12 mouse cellular contexts compared by ENCODE assay signal in genomic region chr1:163310023-163310754, GRCm38 (mm10). TPM values are rescaled to one million over a fixed set of nuclear protein-coding genes. Genes with fewer than 3 reads are reported as not detected.
DNase-seq lines count a peak whose midpoint lies in the region; ATAC-seq lines count a peak whose summit lies in the region.
"Had no signal": no experiment of that assay in that cellular context is flagged by ENCODE, and none has a peak within 500 bp of the region (broad histone marks: within the 10 kb centered on the region; RNA-seq: fewer than 3 reads in every experiment).

No protein-coding gene starts in this region.

- no peak for ATAC-seq in heart, embryonic 14.5 days (ENCODE audit: insufficient number of reproducible peaks, insufficient read depth, low FRiP score, low read depth)
- ATAC-seq in embryonic facial prominence, embryonic 12.5 days (ENCODE audit: insufficient number of reproducible peaks, insufficient read depth, low FRiP score, low TSS enrichment): no peak
- ATAC-seq in hindbrain, embryonic 16.5 days: no peak
- ATAC-seq: lung, postnatal 0 days had no signal

- peak overlapping the region; percentile 0 to 5; a peak in 1 of 4 replicates for H3K4me3 ChIP-seq in heart, embryonic 14.5 days (ENCODE audit: control insufficient read depth in 1 of 2, insufficient read depth in 1 of 2, low read depth in 1 of 2, low read length in 2 of 2)
- H3K4me3 ChIP-seq in embryonic facial prominence, embryonic 12.5 days: peak overlapping the region; percentile 88
- H3K4me3 ChIP-seq in hindbrain, embryonic 16.5 days (ENCODE audit: low read length): peak overlapping the region; percentile 5; the same call in 1 of the 2 replicates

- peaks cover 43% of the 10 kb centered on the region for H3K27me3 ChIP-seq in heart, embryonic 14.5 days (ENCODE audit: control insufficient read depth, insufficient read depth, low read length)
- H3K27me3 ChIP-seq in embryonic facial prominence, embryonic 12.5 days: no peaks in the 10 kb centered on the region
- H3K27me3 ChIP-seq in hindbrain, embryonic 16.5 days (replicated peaks; ENCODE audit: control insufficient read depth, insufficient read depth, low read length): peaks cover 42% of the 10 kb centered on the region

- intact Hi-C loops in heart, postnatal 10 days (cut with DNase I): loop anchor here (5.0 kb wide), 4 partner anchors 52 to 158 kb away; no protein-coding TSS in a partner anchor

- H3K4me1 ChIP-seq in heart, embryonic 14.5 days (ENCODE audit: control insufficient read depth in 2 of 2, insufficient read depth in 2 of 2, low read length in 2 of 2): peaks cover 2 to 10% of the 10 kb centered on the region in 2 experiments
- H3K4me1 ChIP-seq in embryonic facial prominence, embryonic 12.5 days: peaks cover 14% of the 10 kb centered on the region; the same call in 1 of the 2 replicates
- H3K4me1 ChIP-seq in hindbrain, embryonic 16.5 days (ENCODE audit: control insufficient read depth, insufficient read depth, low read depth, low read length): peaks cover 28% of the 10 kb centered on the region

- whole genome bisulfite sequencing in heart, embryonic 14.5 days: 35% methylated on average over 8 of the region's 8 CpGs
- 7% methylated on average over 8 of the region's 8 CpGs for WGBS in embryonic facial prominence, embryonic 12.5 days
- WGBS in hindbrain, embryonic 16.5 days: 11% methylated on average over 8 of the region's 8 CpGs

- H3K36me3 ChIP-seq in heart, embryonic 14.5 days (ENCODE audit: control insufficient read depth, insufficient read depth, low read length): no peaks in the 10 kb centered on the region
- H3K36me3 ChIP-seq in embryonic facial prominence, embryonic 12.5 days: peaks cover 4% of the 10 kb centered on the region; the same call in 1 of the 2 replicates
- H3K36me3 ChIP-seq in hindbrain, embryonic 16.5 days (ENCODE audit: control insufficient read depth, insufficient read depth, low read length): no peaks in the 10 kb centered on the region

- no peak for DNase-seq in heart, postnatal 10 days
- peak; percentile 48 for DNase-seq in 3T3-L1 (ENCODE audit: low read depth, low spot score)
- DNase-seq in cerebellum, postnatal 14 days: no peak
- no peak for DNase-seq in kidney, adult 9 months
- DNase-seq in layer of hippocampus, adult 11-12 months (ENCODE audit: low spot score): no peak
- DNase-seq: kidney, adult 8-10 months; thymus, postnatal 14 days had no signal

- no peak overlapping the region for H3K9ac ChIP-seq in heart, embryonic 14.5 days (ENCODE audit: low read length)
- H3K9ac ChIP-seq in embryonic facial prominence, embryonic 12.5 days: peak overlapping the region; percentile 100
- H3K9ac ChIP-seq in hindbrain, embryonic 16.5 days (ENCODE audit: low read depth, low read length): no peak overlapping the region

- H3K9me3 ChIP-seq in heart, embryonic 14.5 days (ENCODE audit: control insufficient read depth, low read length): no peaks in the 10 kb centered on the region
- H3K9me3 ChIP-seq in embryonic facial prominence, embryonic 12.5 days: no peaks in the 10 kb centered on the region
- H3K9me3 ChIP-seq in hindbrain, embryonic 16.5 days (ENCODE audit: control insufficient read depth, low read length): no peaks in the 10 kb centered on the region

- no peak overlapping the region for H3K27ac ChIP-seq in heart, embryonic 14.5 days (replicated peaks in 1 of 2; ENCODE audit: control insufficient read depth in 1 of 2, insufficient read depth in 1 of 2, low read depth in 2 of 2, low read length in 2 of 2)
- H3K27ac ChIP-seq in embryonic facial prominence, embryonic 12.5 days: peak overlapping the region; percentile 100
- no peak overlapping the region for H3K27ac ChIP-seq in hindbrain, embryonic 16.5 days (ENCODE audit: low read depth, low read length)

- peak overlapping the region; percentile 97 for H3K4me2 ChIP-seq in heart, embryonic 14.5 days (ENCODE audit: low read length)
- peak overlapping the region; percentile 58 for H3K4me2 ChIP-seq in embryonic facial prominence, embryonic 12.5 days (replicated peaks)
- H3K4me2 ChIP-seq in hindbrain, embryonic 16.5 days (ENCODE audit: low read length): peak overlapping the region; percentile 15; the same call in 1 of the 2 replicates

RNA-seq across cellular contexts. Expression of gene Prrx1, which starts 3.3 kb away (rescaled TPM):
- 8.9 and 9.0 TPM in 2 replicates for polyA plus RNA-seq in heart, embryonic 14.5 days (2014; fragmentation: Nextera tagmentation; extraction: Ambion mirVana)
- total RNA-seq in heart, postnatal 10 days (2021): 10 to 100 TPM; 34.9 to 45.4 TPM
- 180 and 186 TPM in 2 replicates for polyA plus RNA-seq in embryonic facial prominence, embryonic 12.5 days (2016; fragmentation: Nextera tagmentation; extraction: Ambion mirVana)
- polyA plus RNA-seq in hindbrain, embryonic 16.5 days (2015; fragmentation: Nextera tagmentation; extraction: Ambion mirVana): 3.9 and 5.6 TPM in 2 replicates
- total RNA-seq: common myeloid progenitor, adult 5-6 weeks had no signal

Comparison
In these comparisons a context has a peak if more than half of its experiments do, and no peak if none do; other contexts are left out.
1. H3K4me2 ChIP-seq: peak in every context shown above with its lines; median percentile 97 in heart, embryonic 14.5 days; 58 in embryonic facial prominence, embryonic 12.5 days; 15 in hindbrain, embryonic 16.5 days.
2. H3K4me3 ChIP-seq: peak in every context shown above with its lines; median percentile 88 in embryonic facial prominence, embryonic 12.5 days; 5 in hindbrain, embryonic 16.5 days; 2 in heart, embryonic 14.5 days.
3. RNA of gene Prrx1, which starts 3.3 kb away (polyA plus RNA-seq): 180 to 186 TPM in embryonic facial prominence, embryonic 12.5 days; 8.9 to 9.0 TPM in heart, embryonic 14.5 days and 3.9 to 5.6 TPM in hindbrain, embryonic 16.5 days; every median in the first group is over 10 times any median in the second.